Mouse (Mus musculus) heart, adult 18-20 months (tissue): ENCODE data around the gene Pabpc1l. TPM values are rescaled to one million over a fixed set of nuclear protein-coding genes. Genes with fewer than 3 reads are reported as not detected.
A peak's percentile ranks its signal among the peaks of the same experiment; 100 is the strongest.
"Not testable (repeated sequence)": the region's sequence is repeated elsewhere in the genome, so short reads cannot be mapped to it uniquely, and the experiment has no call there.

ENCODE experiments used
- DNase-seq, 2 experiments: peaks; one replicate each; pipeline ENCODE4 v3.0.0; 2021 to 2022; ENCODE audit warnings: mixed read lengths in 1 of 2
- total RNA-seq, 2 experiments: library from RNA; stranded (reverse); gene quantifications; 2 replicates each; pipeline ENCODE4 v1.2.3; 2021

The Pabpc1l gene
- total RNA-seq, 2 experiments from 2014 or later: 0.57 to 0.62 TPM

DNA sequence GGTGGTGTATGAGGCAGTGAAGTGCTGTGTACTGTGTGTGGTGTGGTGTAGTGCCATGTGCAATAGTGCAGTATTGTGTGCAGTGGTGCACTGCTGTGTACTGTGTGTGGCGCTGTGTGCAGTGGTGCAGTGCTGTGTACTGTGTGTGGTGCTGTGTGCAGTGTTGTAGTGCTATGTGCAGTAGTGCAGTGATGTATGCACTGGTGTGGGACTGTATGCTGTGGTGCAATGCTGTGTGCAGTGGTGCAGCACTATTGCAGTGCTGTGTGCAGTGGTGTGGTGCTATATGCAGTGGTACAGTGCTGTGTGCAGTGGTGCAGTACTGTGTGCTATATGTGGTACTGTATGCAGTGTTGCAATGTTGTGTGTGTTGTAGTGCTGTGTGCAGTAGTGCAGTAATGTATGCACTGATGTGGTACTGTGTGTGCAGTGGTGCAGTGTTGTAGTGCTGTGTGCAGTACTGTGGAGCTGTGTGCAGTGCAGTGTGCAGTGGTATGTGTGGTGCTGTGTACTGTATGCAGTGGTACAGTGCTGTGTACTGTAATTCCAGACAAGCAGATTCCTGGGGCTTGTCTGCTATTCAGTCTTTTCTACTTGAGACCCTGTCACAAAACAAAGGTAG is 13.3 kb downstream of the Pabpc1l start:
- no peak for DNase-seq

- no peak for DNase-seq
Observed at GRCm38 (mm10) chr2:164040949-164041348, 15.7 kb downstream of the Pabpc1l start.

DNA sequence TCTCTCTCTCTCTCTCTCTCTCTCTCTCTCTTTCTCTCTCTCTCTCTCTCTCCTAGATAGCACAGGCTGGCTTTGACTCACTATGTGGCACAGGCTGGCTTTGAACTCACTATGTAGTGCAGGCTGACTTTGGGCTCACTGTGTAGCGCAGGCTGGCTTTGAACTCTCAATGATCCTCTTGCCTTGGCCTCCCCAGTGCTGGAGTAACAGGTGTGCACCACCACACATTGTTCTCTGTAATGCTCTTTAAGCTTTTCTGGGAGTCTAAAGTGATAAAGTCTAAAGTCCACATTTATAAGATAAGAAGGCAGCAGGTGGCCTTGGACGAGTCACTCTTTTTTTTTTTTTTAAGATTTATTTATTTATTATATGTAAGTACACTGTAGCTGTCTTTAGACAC is 16.3 kb downstream of the Pabpc1l start:
- no peak for DNase-seq

DNA sequence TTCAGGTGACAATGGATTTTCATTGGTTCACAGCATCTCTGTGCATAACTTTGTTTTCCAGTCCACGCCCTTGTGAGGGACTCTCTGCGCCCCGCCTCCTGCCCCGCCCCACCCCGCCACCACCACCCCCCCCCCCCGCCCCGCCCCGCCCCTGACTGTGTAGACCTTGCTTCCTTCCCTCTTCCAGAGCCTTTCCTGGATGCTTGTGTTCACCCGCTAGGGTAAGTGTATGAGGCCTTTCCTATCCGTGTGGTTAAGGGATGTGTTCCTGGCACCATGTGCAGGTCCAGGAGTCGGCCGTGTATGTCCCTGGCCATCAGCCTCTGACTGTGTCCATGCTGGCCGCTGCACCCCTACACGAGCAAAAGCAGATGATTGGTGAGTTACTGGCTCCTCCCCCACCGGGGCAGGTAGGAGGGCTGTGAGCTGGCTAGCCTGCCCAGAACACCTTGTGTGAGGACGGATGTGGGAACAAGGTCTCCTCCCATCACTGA is 22.0 kb downstream of the Pabpc1l start:
- DNase-seq: peak; percentile 18 to 19

GRCm38 (mm10) chr2:164053767-164054166 is 28.5 kb downstream of the Pabpc1l start:
- DNase-seq: peak; percentile 76 to 84

DNA sequence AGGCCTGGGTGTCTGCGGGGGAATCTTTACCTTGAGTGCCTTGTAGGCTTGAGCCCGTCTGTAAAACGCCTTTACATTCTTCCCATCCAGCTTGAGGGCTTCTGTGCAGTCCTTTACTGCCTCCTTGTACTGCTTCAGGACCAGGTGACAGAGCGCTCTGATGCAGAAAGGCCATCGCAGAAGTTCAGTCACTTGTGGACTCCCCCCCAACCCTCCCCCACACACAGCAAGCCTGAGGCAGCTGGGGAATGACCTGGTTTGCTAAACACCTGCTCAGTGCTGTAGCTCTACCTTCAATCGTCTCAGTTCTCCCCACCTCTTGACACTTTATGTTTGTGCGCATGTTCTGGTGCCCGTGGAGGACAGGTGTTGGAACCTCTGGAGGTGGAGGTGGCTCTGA is 29.4 kb downstream of the Pabpc1l start:
- no peak for DNase-seq

- DNase-seq: no peak
Observed at GRCm38 (mm10) chr2:164059634-164060235, 34.5 kb downstream of the Pabpc1l start.

DNA sequence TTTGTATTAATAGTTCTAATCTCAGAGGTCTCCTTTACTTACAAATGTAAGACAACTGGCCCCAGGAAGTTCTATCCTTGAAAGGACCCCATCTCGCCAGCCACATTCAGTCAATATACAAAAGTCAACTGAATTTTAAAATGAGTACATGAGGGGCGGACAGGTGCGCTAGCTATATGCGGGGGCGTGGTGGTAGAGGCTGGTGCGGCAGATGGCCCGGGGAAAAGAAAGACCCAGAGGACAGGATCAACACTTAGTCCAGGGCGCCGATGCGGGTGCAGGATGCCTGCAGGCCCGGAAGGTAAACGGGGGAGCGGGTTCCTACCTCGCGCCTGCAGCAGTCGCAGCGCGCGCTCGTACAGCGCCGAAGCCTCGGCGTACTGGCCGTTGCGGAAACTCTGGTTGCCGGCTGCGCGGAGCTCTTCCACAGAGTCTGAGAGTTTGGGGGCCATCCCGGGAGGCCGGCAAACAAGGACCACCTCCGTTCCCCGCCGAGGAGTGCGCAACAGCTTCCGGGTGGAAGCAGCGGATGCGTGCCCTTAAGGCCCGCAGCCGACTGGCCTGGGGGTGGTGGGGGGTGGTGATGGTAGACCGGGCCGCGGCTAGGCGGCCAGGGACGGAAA is 45.0 kb downstream of the Pabpc1l start, which contains the start of gene Stk4:
Stk4 (plus strand) TSS at position 181 of the 623 bp plus-strand sequence.
- no peak for DNase-seq

GRCm38 (mm10) chr2:164070765-164071436 is 45.7 kb downstream of the Pabpc1l start, which contains the start of gene Tomm34:
Tomm34 (minus strand) TSS chr2:164071169.
- DNase-seq: peak; percentile 97 to 98

GRCm38 (mm10) chr2:164071437-164071820 is 46.2 kb downstream of the Pabpc1l start:
- not testable (repeated sequence) for DNase-seq

- DNase-seq: no peak
Observed at GRCm38 (mm10) chr2:164072109-164072508, 46.9 kb downstream of the Pabpc1l start.

DNA sequence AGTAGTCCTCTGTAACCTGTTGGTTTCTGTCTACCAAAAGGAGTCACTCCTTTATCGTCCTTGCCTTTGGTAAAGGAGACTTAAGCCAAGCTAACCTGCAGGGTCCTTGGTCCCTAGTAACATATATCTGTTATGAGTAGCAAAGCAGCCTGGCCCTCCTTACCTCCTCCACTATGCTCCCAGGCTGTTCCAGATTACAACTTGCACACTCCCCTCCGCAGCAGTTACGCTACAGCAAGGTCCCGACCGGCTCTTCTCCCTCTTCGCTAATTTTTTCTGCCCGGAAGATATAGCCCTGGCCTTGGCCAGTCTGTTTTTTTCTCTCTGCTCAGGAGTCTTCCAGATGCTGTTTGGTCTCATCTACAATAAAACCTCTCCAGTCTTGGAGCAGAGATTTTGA is 47.9 kb downstream of the Pabpc1l start:
- DNase-seq: no peak

DNA sequence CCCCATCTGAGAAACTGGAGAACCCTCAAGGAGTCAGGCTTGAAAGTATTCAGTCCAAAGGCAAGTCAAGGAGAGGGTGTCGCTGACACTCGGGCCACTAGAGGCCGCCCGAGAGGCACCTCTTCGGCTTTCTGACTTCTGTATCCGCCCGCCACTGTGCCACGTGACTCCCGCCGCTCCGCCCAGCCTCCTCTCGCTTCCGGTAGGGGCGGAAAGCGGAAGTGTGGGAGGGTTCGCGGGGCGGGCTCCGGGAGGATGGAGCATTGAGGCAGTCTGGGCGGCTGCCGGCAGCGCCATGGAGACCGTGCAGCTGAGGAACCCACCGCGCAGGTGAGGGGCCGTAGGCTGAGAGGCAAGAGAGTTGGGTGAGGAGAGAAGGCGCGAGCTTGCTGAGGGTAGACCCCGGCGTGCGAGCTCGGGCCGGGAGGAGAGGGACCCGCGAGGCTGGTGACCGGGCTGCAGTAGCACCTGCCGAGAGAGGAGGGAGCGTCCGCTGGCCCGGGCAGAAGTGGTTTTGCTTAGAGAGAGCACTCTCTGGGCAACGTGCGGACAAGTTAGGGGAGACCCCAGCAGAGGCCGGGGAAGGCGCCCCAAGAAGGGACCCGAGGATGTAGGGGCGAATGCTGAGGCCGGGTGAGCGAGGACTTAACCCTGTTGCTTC is 48.8 kb downstream of the Pabpc1l start:
- peak; percentile 99 for DNase-seq

DNA sequence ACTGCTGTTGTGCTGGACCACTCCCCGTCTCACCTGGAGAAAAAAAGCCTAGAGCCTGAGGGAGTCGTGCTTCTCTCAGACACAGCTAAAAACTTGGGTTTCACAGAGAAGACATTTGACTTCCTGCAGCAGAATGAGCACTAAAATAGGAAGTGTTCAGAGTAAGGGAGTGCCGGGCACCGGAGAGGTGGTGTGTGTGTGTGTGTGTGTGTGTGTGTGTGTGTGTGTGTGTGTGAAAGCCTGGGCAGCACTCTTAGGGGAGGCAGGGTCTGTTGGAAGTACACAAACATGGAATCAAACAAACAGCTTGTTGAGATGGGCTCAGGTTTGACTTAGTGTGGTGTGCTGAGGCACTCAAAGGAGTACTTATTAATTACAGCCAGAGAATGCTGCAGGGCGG is 49.8 kb downstream of the Pabpc1l start:
- peak; percentile 18 to 20 for DNase-seq

GRCm38 (mm10) chr2:164076874-164077425 is 51.7 kb downstream of the Pabpc1l start:
- no peak for DNase-seq

- DNase-seq: no peak
Observed at GRCm38 (mm10) chr2:164077875-164078274, 52.6 kb downstream of the Pabpc1l start.

GRCm38 (mm10) chr2:164079488-164079887 is 54.2 kb downstream of the Pabpc1l start:
- DNase-seq: no peak

DNA sequence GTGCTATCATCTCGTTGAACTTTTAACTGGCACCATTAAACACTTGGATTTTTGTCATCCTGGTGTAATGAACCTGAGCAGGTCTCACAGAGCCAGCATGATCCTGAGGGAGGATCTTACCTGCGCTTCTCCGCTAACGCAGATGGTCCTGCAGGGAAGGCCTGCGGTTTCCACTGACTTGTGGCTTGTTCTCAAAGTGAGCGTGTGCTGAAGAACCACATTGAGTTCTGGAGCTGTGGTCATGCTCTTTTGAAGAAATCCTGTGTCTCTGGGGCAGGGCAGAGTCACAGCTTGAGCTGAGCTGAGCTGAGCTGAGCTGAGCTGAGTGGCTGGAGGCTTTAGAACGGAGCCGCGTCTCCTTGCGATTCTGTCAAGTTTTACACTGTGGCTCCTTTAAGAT is 56.3 kb downstream of the Pabpc1l start:
- DNase-seq: no peak

DNA sequence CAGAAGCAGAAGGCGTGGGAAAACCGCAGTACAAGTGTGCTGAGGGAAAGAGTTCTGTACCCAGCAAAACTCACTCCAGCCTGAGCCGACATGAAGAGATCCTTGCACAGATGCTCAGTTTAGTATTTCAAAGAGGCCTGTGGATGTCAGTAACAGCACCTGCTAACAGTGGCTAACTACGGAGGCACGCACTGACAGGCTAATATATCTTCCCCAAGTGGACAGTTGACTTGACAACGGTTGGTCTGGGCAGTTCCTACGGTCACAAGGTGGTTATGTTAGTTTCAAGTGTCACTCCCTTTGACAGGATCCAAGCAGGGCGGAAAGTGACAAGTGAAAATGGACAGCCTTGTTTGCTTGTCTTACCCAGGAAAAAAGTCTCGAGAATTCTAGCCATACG is 56.9 kb downstream of the Pabpc1l start:
- no peak for DNase-seq

DNA sequence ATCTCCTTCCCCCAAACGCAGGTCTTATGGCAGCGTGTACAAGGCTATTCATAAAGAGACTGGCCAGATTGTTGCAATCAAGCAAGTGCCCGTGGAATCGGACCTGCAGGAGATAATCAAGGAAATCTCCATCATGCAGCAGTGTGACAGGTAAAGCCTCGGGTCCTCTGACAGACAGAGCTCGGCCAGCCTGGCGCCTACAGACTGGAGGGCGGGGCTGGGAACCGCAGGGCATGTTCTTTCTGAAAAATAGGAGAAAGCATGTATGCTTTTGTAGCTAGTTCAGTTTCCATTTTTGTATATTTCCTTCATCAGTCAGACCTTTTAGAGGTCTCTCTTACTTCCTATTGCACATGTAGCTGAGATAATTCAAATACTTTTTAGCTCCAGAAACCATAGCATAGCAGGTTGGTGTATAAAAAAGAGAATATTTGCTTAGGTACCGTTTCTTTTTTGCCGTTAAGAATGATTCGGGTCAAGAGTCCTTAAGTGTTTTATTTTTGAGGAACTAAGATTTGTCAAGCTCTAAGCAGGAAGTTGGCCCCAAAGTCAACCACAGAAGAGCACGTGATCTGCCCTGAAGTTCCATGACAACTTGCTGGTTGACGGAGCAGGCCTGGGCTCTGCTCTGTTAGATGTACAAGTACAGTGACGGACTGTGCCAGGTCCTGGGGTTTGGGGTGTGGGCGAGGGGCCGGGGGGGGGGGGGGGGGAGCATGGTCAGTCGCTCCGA is 58.5 kb downstream of the Pabpc1l start:
- DNase-seq: peak in 1 of 2 experiments; percentile 73

GRCm38 (mm10) chr2:164084342-164084700 is 59.1 kb downstream of the Pabpc1l start:
- no peak for DNase-seq
